Mouse (Mus musculus) lung, postnatal 0 days (tissue): ENCODE results near the gene Rtn2.

Experiments used
- CTCF ChIP-seq: IDR thresholded peaks from 2 replicates; pipeline ENCODE4 v1.5.1; 2016; ENCODE audit warnings: antibody characterized with exemption, mild to moderate bottlenecking
- EP300 ChIP-seq: IDR thresholded peaks from 2 replicates; pipeline ENCODE4 v1.6.1; 2016; ENCODE audit warnings: antibody characterized with exemption, mild to moderate bottlenecking, control low read depth

- TF ChIP-seq CTCF (no peak), EP300 (no peak)
Observed at GRCm38 (mm10) chr7:19270509-19271237, 11.8 kb upstream of the Rtn2 start.
